Mouse (Mus musculus) G1E (cell line): Measurements from ENCODE around the gene Frrs1l.

Source experiments
- CTCF ChIP-seq: IDR thresholded peaks from 2 replicates; pipeline ENCODE4 v1.5.1; 2012; ENCODE audit warnings: low read depth, low read length, inconsistent platforms, mixed read lengths
- GATA1 ChIP-seq: IDR thresholded peaks from 2 replicates; pipeline ENCODE4 v1.6.1; 2012; ENCODE audit warnings: borderline replicate concordance, low read length, inconsistent platforms, mixed read lengths
- GATA2 ChIP-seq: IDR thresholded peaks from 2 replicates; pipeline ENCODE4 v1.6.1; 2012; ENCODE audit warnings: low read depth, low read length, inconsistent platforms, borderline replicate concordance
- POLR2AphosphoS5 ChIP-seq: IDR thresholded peaks from 2 replicates; pipeline ENCODE4 v1.6.1; 2012; ENCODE audit warnings: low read depth, low read length, inconsistent platforms; ENCODE audit not compliant: insufficient replicate concordance
- TAL1 ChIP-seq: conservative IDR thresholded peaks from 2 replicates; pipeline ENCODE4 v1.6.1; 2012; ENCODE audit warnings: low read depth, low read length, inconsistent platforms, mixed read lengths

DNA sequence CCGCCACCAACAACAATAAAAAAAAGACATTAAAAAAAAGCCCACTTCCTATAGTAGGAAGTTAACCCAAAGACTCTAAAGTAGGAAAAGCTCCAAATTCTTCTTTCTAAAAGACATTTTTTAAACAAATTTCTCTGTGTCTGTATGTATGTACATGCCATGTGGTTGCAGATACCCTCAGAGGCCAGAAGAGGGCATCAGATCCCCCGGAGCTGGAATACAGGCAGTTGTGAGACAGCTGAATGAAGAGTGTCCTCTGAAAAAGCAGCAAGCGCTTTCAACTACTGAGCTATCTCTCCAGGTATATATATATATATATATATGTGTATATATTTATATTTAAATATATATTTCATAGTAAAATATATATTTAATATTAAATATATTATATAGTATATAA lies 31.1 kb upstream of the Frrs1l start:
- TF ChIP-seq CTCF: no peak
- no peak for TF ChIP-seq TAL1
- TF ChIP-seq GATA1: no peak
- no peak for TF ChIP-seq POLR2AphosphoS5
- TF ChIP-seq GATA2: no peak
